Mouse (Mus musculus) gastrocnemius, adult 18-20 months (tissue): ENCODE results near the gene Gm20721. TPM values are rescaled to one million over a fixed set of nuclear protein-coding genes. Genes with fewer than 3 reads are reported as not detected.
"Not testable (repeated sequence)": the region's sequence is repeated elsewhere in the genome, so short reads cannot be mapped to it uniquely, and the experiment has no call there.

Experiments used
- DNase-seq: peaks from one replicate; pipeline ENCODE4 v3.0.0; 2021; ENCODE audit warnings: low spot score
- total RNA-seq, 2 experiments: library from RNA; stranded (reverse); gene quantifications; 2 replicates each; pipeline ENCODE4 v1.2.3; 2021

Gm20721 gene
- total RNA-seq, 2 experiments from 2014 or later, result 1.9 TPM

DNA sequence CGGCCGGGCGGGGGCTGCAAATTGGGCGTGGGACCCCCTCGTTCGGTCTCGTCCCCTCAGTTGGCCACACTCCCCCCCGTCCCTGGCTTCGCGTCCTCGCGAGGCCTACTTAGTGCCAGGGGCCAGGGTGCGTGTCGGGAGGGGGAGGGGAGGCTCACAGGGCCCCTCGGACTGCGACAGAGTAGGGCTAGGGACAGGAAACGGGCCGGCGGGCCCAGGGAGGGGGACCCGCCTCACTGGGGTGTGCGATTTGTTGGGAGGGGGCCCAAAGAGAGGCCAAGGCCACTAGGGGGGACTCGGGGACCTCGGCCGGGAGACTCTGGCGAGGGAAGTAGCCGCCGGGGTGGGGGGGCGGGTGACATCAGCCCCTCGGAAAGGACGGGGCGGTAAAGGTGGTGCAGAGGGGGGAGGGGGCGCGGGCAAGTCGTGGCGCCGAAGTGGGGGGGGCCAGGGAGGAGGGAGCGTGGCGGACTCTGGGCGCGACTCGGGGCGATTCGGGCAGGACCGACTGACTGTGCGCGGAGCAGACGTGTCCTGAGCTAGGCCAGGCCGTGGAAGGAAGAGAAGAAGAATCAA is 15.8 kb downstream of the Gm20721 start:
- DNase-seq, result peak; percentile 74

DNA sequence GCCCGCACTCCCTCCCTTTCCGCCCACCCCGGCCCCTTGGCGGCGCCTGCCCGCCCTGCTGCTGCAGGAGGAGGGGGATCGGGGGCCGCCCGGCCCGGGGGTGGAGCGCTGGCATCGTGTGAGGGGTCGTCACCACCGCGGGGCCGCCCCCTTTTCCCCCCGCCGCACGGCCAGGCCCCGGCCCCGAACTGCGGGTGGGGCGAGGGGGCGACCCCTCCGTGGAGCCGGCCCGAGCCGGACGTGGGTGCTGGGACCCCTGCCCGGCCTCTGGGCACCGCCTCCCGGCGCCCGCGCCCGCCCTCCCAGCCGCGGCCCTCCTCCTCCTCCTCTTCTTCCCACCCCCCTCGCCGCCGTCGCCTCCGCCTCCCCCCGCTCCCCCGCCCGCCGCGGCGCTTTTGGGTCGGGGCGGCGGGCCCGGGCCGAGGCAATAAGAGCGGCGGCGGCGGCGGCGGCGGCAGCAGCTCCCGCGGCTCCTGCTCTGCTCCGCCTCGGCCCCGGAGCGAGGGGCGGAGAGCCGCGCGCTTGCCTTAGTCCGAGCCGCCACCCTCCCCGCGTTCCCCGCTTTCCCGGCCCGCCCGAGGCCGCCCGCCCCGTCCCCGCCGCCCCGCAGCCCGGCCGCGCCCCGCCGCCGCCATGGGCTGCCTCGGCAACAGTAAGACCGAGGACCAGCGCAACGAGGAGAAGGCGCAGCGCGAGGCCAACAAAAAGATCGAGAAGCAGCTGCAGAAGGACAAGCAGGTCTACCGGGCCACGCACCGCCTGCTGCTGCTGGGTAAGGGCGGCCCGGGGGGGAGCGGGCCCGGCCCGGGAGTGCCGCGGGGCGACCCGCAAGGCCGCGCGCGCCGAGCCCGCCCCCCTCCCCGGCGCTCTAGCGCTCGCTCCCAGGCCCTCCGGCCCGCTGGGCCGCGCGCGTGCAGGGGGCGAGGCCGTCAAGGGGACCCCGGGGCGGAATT is 16.6 kb downstream of the Gm20721 start:
- peak; percentile 80 for DNase-seq

- DNase-seq, result no peak
Measured at GRCm38 (mm10) chr2:174328926-174329662, 17.4 kb downstream of the Gm20721 start.

GRCm38 (mm10) chr2:174328358-174328905 is 18.1 kb downstream of the Gm20721 start:
- DNase-seq, result no peak

- DNase-seq, result peak; percentile 58
Measured at GRCm38 (mm10) chr2:174327295-174327981, 19.1 kb downstream of the Gm20721 start.

- no peak for DNase-seq
Measured at GRCm38 (mm10) chr2:174326481-174326880, 20.0 kb downstream of the Gm20721 start.

DNA sequence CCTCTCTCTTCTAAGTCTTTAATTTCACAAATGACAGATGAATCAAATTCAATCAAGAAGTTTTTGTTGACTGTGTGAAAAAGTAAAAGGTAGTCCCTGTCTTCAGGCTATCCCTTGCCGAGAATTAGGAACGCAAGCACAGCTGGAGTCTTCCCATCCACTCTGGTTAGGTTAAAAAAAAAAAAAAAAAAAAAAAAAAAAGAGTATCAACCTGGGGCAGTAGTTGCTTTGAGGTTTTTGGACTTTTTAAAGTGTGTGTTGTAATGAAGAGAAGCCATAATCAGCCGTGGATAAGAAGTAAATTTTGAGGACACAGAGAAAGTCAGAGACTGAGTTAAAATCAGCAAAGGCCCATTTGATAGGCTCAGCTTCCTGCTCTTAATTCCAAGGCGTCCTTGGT is 20.5 kb downstream of the Gm20721 start:
- no peak for DNase-seq

GRCm38 (mm10) chr2:174316661-174317060 is 29.9 kb downstream of the Gm20721 start:
- no peak for DNase-seq

GRCm38 (mm10) chr2:174315445-174315844 is 31.1 kb downstream of the Gm20721 start:
- not testable (repeated sequence) for DNase-seq

GRCm38 (mm10) chr2:174312661-174313060 is 33.9 kb downstream of the Gm20721 start:
- DNase-seq, result no peak

DNA sequence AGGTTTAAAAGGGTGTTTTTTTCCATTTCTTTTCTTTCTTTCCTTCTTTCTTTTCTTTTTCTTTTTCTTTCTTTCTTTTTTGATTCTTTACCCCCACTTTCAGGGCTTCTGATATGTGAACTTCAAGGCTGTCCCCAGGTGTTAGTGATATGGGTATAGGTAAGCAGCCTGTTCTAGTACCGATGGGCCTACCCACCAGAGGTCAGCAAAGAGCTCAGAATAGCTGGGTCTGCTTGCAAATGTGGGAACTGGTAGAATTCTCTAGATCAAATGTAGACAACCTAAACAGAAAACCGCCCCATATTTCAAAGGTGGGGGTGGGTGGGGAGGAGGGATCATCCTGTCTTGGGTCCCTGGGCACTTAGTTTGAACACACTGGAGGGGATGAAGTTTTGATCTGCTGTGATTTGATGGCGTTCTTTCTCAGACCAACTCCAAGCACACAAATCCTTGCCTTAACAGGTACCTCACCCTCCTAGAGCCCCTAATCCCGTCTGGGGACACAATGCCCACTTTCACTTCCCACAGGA is 34.3 kb downstream of the Gm20721 start:
- DNase-seq, result peak; percentile 80

- no peak for DNase-seq
Measured at GRCm38 (mm10) chr2:174311613-174312012, 34.9 kb downstream of the Gm20721 start.

GRCm38 (mm10) chr2:174310913-174311514 is 35.5 kb downstream of the Gm20721 start:
- peak; percentile 37 for DNase-seq

DNA sequence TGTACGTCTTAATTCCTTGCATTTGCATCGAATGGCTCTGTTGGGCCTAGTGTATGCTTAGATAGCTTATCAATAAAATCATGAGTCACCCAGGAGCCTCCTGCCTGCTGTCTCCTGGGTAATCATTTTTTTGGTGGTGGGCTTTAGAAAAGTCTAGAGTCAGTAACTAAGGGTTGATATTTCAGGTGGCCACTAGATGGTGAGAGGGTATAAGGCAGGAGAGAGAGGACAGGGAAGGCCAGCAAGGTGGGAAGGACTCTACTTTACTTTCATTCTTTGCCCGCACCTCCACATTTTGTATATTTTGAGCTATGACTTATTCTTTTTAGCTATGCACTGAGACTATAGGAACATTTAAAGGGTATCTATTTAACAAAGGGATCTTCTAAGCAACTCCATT is 38.6 kb downstream of the Gm20721 start:
- no peak for DNase-seq

DNA sequence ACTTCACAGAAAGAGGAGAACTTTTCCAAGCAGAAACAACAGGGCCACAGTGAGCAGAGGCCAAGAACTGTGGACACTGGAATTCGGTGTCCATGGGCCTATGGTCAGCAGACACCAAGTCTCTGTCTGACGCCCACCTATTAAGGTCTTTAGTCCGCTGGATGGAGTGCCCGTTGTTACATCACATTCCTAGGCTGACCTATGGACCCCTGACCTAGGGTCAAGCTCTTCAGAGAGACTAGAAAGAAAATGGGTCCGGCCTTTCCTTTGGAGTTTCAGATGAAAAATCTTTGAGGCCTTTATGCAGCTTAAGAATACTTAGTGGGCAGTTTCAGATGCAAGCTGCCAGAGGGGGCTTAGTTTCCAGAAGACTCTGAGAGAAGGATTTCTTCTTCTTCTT is 40.9 kb downstream of the Gm20721 start:
- no peak for DNase-seq

DNA sequence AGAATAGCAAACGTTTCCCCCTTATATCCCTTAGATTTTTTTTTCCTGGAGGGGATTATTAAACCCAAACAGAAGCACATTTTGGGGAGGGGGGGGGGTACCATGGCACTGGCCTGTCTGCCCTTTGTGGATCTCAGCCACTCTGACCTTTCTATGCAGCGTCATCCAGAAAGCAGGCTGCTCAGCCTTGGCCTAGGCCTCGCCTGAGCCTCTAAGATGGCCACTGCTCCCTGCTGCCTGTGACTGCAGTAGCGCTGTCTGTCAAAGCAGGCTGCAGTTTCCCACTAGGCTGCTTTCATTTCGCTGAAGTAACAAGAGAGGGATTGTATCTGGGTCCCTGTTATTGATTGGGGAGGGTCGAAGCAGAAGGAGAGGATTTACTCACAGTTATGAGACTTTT is 44.0 kb downstream of the Gm20721 start:
- DNase-seq, result no peak

GRCm38 (mm10) chr2:174300666-174301065 is 45.8 kb downstream of the Gm20721 start:
- DNase-seq, result no peak

GRCm38 (mm10) chr2:174300186-174300585 is 46.3 kb downstream of the Gm20721 start:
- no peak for DNase-seq

DNA sequence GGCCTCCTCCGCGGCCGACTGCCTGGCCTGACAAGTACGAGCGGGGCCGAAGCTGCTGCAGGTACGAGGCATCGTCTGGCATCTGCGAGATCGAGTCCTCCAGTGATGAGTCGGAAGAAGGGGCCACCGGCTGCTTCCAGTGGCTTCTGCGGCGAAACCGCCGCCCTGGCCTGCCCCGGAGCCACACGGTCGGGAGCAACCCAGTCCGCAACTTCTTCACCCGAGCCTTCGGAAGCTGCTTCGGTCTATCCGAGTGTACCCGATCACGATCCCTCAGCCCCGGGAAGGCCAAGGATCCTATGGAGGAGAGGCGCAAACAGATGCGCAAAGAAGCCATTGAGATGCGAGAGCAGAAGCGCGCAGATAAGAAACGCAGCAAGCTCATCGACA is 46.7 kb downstream of the Gm20721 start:
- DNase-seq, result no peak

- no peak for DNase-seq
Measured at GRCm38 (mm10) chr2:174299091-174299770, 47.3 kb downstream of the Gm20721 start.
